In the genomic region with DNA sequence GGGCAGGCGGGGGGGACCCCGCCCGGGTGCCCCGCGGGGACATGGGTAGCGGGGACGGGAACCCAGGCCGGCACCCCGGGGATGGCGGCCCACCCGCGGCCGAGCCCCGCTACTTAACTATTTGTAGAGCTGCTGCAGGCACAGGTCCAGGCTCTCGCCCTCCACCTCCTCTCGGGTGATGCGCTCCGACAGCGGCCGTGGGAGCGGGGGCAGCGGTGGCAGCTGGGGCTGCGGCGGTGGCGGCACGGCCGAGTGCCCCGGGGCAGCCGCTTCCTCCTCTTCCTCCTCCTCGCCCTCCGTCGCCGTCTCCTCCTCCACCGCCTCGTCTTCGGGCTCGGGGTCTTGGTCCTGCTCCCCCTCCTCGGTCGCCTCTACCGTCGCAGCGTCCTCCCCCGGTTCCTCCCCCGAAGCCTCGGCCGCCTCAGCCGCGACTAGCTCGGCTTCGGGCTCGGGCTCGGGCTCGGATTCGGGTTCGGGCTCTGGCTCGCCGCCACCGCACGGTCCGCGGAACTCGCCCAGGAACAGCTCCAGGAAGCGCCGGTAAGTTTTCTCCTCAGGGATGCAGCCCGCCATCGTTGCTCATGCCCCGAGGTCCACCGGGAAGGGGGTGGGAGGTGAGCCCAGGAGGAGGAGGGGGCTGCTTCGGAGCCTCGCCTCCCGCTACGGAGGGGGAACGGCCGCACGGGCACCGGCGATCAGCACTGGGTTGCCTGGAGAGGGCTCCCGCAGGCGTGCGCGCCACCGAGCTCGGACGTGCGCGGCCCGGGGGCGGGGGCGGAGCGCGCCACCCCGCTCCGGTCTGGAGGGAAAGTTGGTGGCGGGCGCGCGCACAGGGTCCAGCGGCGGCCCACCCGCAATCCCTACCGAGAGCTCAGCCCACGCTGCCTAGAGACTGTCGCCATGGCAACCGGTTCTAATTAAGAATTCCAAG, we compare ENCODE assay signal across 7 mouse cellular contexts. TPM values are rescaled to one million over a fixed set of nuclear protein-coding genes. Genes with fewer than 3 reads are reported as not detected.
DNase-seq lines count a peak whose midpoint lies in the region; ATAC-seq lines count a peak whose summit lies in the region.

TSS of gene Ppm1e (minus strand) at position 693 of the 931 bp plus-strand sequence.

- H3K4me3 ChIP-seq in embryonic facial prominence, embryonic 14.5 days (ENCODE audit: low read depth, low read length): peak within 1 kb of the TSS; percentile 74
- H3K4me3 ChIP-seq in limb, embryonic 13.5 days: peak within 1 kb of the TSS; percentile 69
- H3K4me3 ChIP-seq in midbrain, embryonic 15.5 days: peak within 1 kb of the TSS; percentile 93

- under 1% methylated on average over 51 of the region's 104 CpGs for WGBS in embryonic facial prominence, embryonic 14.5 days
- WGBS in limb, embryonic 13.5 days: under 1% methylated on average over 88 of the region's 104 CpGs
- under 1% methylated on average over 98 of the region's 104 CpGs for WGBS in midbrain, embryonic 15.5 days

- peak; percentile 93 for ATAC-seq in embryonic facial prominence, embryonic 14.5 days (ENCODE audit: low read depth)
- peak; percentile 94 for ATAC-seq in limb, embryonic 13.5 days (ENCODE audit: low FRiP score, low read depth)
- peak; percentile 95 for ATAC-seq in midbrain, embryonic 15.5 days (replicated peaks)

- peaks cover 9% of the 10 kb centered on the region; the same call in 1 of the 2 replicates for H3K4me1 ChIP-seq in embryonic facial prominence, embryonic 14.5 days (ENCODE audit: control insufficient read depth, insufficient read depth, low read length)
- peaks cover 13% of the 10 kb centered on the region for H3K4me1 ChIP-seq in limb, embryonic 13.5 days
- H3K4me1 ChIP-seq in midbrain, embryonic 15.5 days: peaks cover 15% of the 10 kb centered on the region; the same call in 1 of the 2 replicates

- no peaks in the 10 kb centered on the region for H3K9me3 ChIP-seq in embryonic facial prominence, embryonic 14.5 days (ENCODE audit: control insufficient read depth, low read length)
- H3K9me3 ChIP-seq in limb, embryonic 13.5 days: no peaks in the 10 kb centered on the region
- no peaks in the 10 kb centered on the region for H3K9me3 ChIP-seq in midbrain, embryonic 15.5 days

- peak within 1 kb of the TSS; percentile 96 for H3K4me2 ChIP-seq in embryonic facial prominence, embryonic 14.5 days (ENCODE audit: low read depth, low read length)
- peak within 1 kb of the TSS; percentile 98 for H3K4me2 ChIP-seq in limb, embryonic 13.5 days (replicated peaks)
- H3K4me2 ChIP-seq in midbrain, embryonic 15.5 days: peak within 1 kb of the TSS; percentile 75

- H3K36me3 ChIP-seq in embryonic facial prominence, embryonic 14.5 days (ENCODE audit: control insufficient read depth, insufficient read depth, low read length): no peaks in the 10 kb centered on the region
- no peaks in the 10 kb centered on the region for H3K36me3 ChIP-seq in limb, embryonic 13.5 days
- H3K36me3 ChIP-seq in midbrain, embryonic 15.5 days (replicated peaks): no peaks in the 10 kb centered on the region

- no peak within 1 kb of the TSS for H3K27ac ChIP-seq in embryonic facial prominence, embryonic 14.5 days (replicated peaks; ENCODE audit: low read depth, low read length)
- no peak within 1 kb of the TSS for H3K27ac ChIP-seq in limb, embryonic 13.5 days
- H3K27ac ChIP-seq in midbrain, embryonic 15.5 days: peak within 1 kb of the TSS; percentile 90

- peak within 1 kb of the TSS; percentile 67 for H3K9ac ChIP-seq in embryonic facial prominence, embryonic 14.5 days (ENCODE audit: low read depth, low read length)
- H3K9ac ChIP-seq in limb, embryonic 13.5 days: peak within 1 kb of the TSS; percentile 64
- peak within 1 kb of the TSS; percentile 87 for H3K9ac ChIP-seq in midbrain, embryonic 15.5 days

- H3K27me3 ChIP-seq in embryonic facial prominence, embryonic 14.5 days (replicated peaks; ENCODE audit: control insufficient read depth, insufficient read depth, low read length): peaks cover 40% of the 10 kb centered on the region
- peaks cover 57% of the 10 kb centered on the region for H3K27me3 ChIP-seq in limb, embryonic 13.5 days
- no peaks in the 10 kb centered on the region for H3K27me3 ChIP-seq in midbrain, embryonic 15.5 days (replicated peaks)

- peak; percentile 56 to 64 for DNase-seq in adrenal gland, postnatal 4 days (ENCODE audit: low spot score in 2 of 2)
- peak; percentile 91 for DNase-seq in embryonic facial prominence, embryonic 14.5 days (ENCODE audit: low spot score)
- peak; percentile 24 for DNase-seq in heart, adult 8-10 months (ENCODE audit: low spot score)
- peak; percentile 35 to 53 for DNase-seq in kidney, adult 8-10 months
- DNase-seq in spleen, postnatal 10 days (ENCODE audit: low spot score in 2 of 2): peak; percentile 72 to 82

RNA-seq across cellular contexts. Expression of gene Ppm1e, which starts in this region (rescaled TPM):
- 10 to 100 TPM; 17.7 to 18.6 TPM for total RNA-seq in adrenal gland, postnatal 4 days (2021)
- polyA plus RNA-seq in embryonic facial prominence, embryonic 14.5 days (2014; fragmentation: Nextera tagmentation; extraction: Ambion mirVana): 4.2 and 6.6 TPM in 2 replicates
- total RNA-seq in heart, adult 8-10 months (2022): 1 to 10 TPM; 3.7 to 7.1 (median 5.3) TPM
- 2.1 TPM in 2 replicates for polyA plus RNA-seq in limb, embryonic 13.5 days (2015; fragmentation: Nextera tagmentation; extraction: Ambion mirVana)
- 27.5 and 27.7 TPM in 2 replicates for polyA plus RNA-seq in midbrain, embryonic 15.5 days (2015; fragmentation: Nextera tagmentation; extraction: Ambion mirVana)

Comparison
In these comparisons a context has a peak if more than half of its experiments do, and no peak if none do; other contexts are left out.
1. DNase-seq: peak in every context shown above with its lines; median percentile 91 in embryonic facial prominence, embryonic 14.5 days; 77 in spleen, postnatal 10 days; 60 in adrenal gland, postnatal 4 days; 44 in kidney, adult 8-10 months; 24 in heart, adult 8-10 months.